Mouse (Mus musculus): Measurements from ENCODE around the gene Alg13.
A peak's percentile ranks its signal among the peaks of the same experiment; 100 is the strongest.

Gene Alg13

GRCm38 (mm10) chrX:144317548-144318163 is at the start of gene Alg13:
Gene Alg13 (plus strand): TSS chrX:144317804.
- DNase-seq (ENCODE audit: low read depth, low spot score) = peak; percentile 36

- no peak for DNase-seq (ENCODE audit: low read depth, low spot score)
Measured at GRCm38 (mm10) chrX:144268606-144269005, 49.0 kb upstream of the Alg13 start.

GRCm38 (mm10) chrX:144301476-144301875 is 16.1 kb upstream of the Alg13 start:
- no peak for DNase-seq (ENCODE audit: low read depth, low spot score)

- no peak for DNase-seq (ENCODE audit: low read depth, low spot score)
Measured at GRCm38 (mm10) chrX:144305659-144306058, 11.9 kb upstream of the Alg13 start.

GRCm38 (mm10) chrX:144314041-144314440 is 3.6 kb upstream of the Alg13 start:
- DNase-seq (ENCODE audit: low read depth, low spot score) = no peak

GRCm38 (mm10) chrX:144315028-144315427 is 2.6 kb upstream of the Alg13 start:
- DNase-seq (ENCODE audit: low read depth, low spot score) = no peak

GRCm38 (mm10) chrX:144316004-144316403 is 1.6 kb upstream of the Alg13 start:
- no peak for DNase-seq (ENCODE audit: low read depth, low spot score)

- no peak for DNase-seq (ENCODE audit: low read depth, low spot score)
Measured at GRCm38 (mm10) chrX:144318164-144318979, 768 bp downstream of the Alg13 start.

- DNase-seq (ENCODE audit: low read depth, low spot score) = no peak
Measured at GRCm38 (mm10) chrX:144319366-144319765, 1.8 kb downstream of the Alg13 start.

GRCm38 (mm10) chrX:144325375-144325774 is 7.8 kb downstream of the Alg13 start:
- DNase-seq (ENCODE audit: low read depth, low spot score) = no peak

GRCm38 (mm10) chrX:144335332-144336015 is 17.9 kb downstream of the Alg13 start:
- DNase-seq (ENCODE audit: low read depth, low spot score) = no peak

- no peak for DNase-seq (ENCODE audit: low read depth, low spot score)
Measured at GRCm38 (mm10) chrX:144337938-144338337, 20.3 kb downstream of the Alg13 start.

GRCm38 (mm10) chrX:144338355-144338754 is 20.8 kb downstream of the Alg13 start:
- no peak for DNase-seq (ENCODE audit: low read depth, low spot score)

- no peak for DNase-seq (ENCODE audit: low read depth, low spot score)
Measured at GRCm38 (mm10) chrX:144374196-144374595, 56.6 kb downstream of the Alg13 start.

GRCm38 (mm10) chrX:144403526-144403925 is 85.9 kb downstream of the Alg13 start:
- DNase-seq (ENCODE audit: low read depth, low spot score) = no peak

GRCm38 (mm10) chrX:144408036-144408435 is 90.4 kb downstream of the Alg13 start:
- no peak for DNase-seq (ENCODE audit: low read depth, low spot score)

GRCm38 (mm10) chrX:144420259-144420658 is 102.7 kb downstream of the Alg13 start:
- peak; percentile 40 for DNase-seq (ENCODE audit: low read depth, low spot score)

- no peak for DNase-seq (ENCODE audit: low read depth, low spot score)
Measured at GRCm38 (mm10) chrX:144421091-144421490, 103.5 kb downstream of the Alg13 start.

- no peak for DNase-seq (ENCODE audit: low read depth, low spot score)
Measured at GRCm38 (mm10) chrX:144423848-144424247, 106.2 kb downstream of the Alg13 start.

All from telencephalon, adult 2 months (tissue).